Mouse (Mus musculus) spleen, postnatal 10 days (tissue): ENCODE measurements around the gene Atg101.

Source experiments
- DNase-seq, 2 experiments: peaks; one replicate each; pipeline ENCODE4 v3.0.0; 2021 to 2022; ENCODE audit warnings: low spot score in 2 of 2

Atg101 gene

GRCm38 (mm10) chr15:101333165-101333564 is 49.1 kb downstream of the Atg101 start:
- no peak for DNase-seq

GRCm38 (mm10) chr15:101333648-101334047 is 49.6 kb downstream of the Atg101 start:
- DNase-seq, result no peak

GRCm38 (mm10) chr15:101336474-101337174 is 52.6 kb downstream of the Atg101 start:
- DNase-seq, result no peak

- DNase-seq, result no peak
Measured at GRCm38 (mm10) chr15:101338359-101338758, 54.3 kb downstream of the Atg101 start.

- DNase-seq, result peak; percentile 64 to 87
Measured at GRCm38 (mm10) chr15:101339537-101339936, 55.5 kb downstream of the Atg101 start.
